Mouse (Mus musculus): ENCODE results near the gene Dnaja1. TPM values are rescaled to one million over a fixed set of nuclear protein-coding genes. Genes with fewer than 3 reads are reported as not detected.

Gene Dnaja1
- polyA plus RNA-seq, 1 experiment = 264 TPM

GRCm38 (mm10) chr4:40722687-40723460 lies 924 bp downstream of the Dnaja1 start:
- no peak for TF ChIP-seq GATA1 (IDR thresholded peaks at IDR 0.05; ENCODE audit: low read length)

- no peak for TF ChIP-seq GATA1 (IDR thresholded peaks at IDR 0.05; ENCODE audit: low read length)
These were observed 3.2 kb downstream of the Dnaja1 start for GRCm38 (mm10) chr4:40725141-40725540.

DNA sequence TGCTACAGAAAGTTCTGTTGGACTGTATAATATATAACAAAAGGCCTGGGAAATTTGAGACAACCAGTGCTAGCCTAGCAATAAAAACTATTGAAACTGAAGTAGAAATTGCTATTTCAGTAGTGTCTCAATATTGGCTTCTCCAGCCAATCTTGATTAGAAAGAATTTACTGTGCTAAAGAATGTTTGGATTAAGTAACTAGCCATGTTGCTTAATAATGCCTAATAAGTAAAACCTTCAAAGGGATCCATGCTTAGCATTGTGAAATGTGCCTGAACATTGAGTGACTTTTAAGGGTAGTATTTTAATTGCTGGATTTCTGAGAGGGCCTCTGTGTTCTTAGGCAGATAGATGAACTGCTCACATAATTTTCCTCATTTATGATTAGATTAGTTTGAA lies 3.6 kb downstream of the Dnaja1 start:
- TF ChIP-seq GATA1 (IDR thresholded peaks at IDR 0.05; ENCODE audit: low read length) = no peak

- no peak for TF ChIP-seq GATA1 (IDR thresholded peaks at IDR 0.05; ENCODE audit: low read length)
These were observed 5.3 kb downstream of the Dnaja1 start for GRCm38 (mm10) chr4:40727247-40727646.

GRCm38 (mm10) chr4:40731262-40731661 lies 9.3 kb downstream of the Dnaja1 start:
- TF ChIP-seq GATA1 (IDR thresholded peaks at IDR 0.05; ENCODE audit: low read length) = no peak

GRCm38 (mm10) chr4:40735351-40735750 lies 13.4 kb downstream of the Dnaja1 start:
- no peak for TF ChIP-seq GATA1 (IDR thresholded peaks at IDR 0.05; ENCODE audit: low read length)

GRCm38 (mm10) chr4:40757157-40757779 lies 35.3 kb downstream of the Dnaja1 start:
- TF ChIP-seq GATA1 (IDR thresholded peaks at IDR 0.05; ENCODE audit: low read length) = no peak

DNA sequence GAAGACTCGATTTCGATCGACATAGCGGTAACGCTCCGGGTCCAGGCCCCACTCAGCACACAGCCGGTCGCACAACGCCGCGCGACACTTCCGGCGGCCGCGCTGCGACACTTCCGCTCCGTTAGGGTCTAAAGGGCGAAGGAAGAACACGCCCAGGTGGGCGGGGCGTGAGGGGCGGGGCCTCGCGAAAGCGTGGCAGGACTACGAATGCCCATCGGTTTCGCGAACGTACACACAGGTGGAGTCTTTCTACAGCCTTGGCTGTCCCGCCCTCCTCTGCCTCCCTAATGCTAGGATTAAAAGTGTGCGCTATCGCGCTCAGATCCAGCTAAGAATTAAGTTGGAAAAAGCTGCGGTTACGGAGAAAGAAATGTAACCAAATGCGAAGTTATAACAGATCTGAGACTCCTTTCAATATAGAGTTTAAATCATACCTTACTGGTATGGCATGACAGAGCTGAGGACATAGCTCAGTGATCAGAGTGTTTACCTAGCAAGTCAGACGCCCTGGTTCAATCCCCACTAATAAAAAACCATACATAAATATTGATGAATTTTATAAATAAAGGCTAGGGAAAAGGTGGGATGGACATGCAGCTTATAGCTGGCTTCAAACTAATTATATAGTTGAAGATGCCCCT lies 36.0 kb downstream of the Dnaja1 start, which contains the start of gene Smu1:
Smu1 (minus strand) TSS at position 144 of the 641 bp plus-strand sequence.
- no peak for TF ChIP-seq GATA1 (IDR thresholded peaks at IDR 0.05; ENCODE audit: low read length)

- no peak for TF ChIP-seq GATA1 (IDR thresholded peaks at IDR 0.05; ENCODE audit: low read length)
These were observed 37.9 kb downstream of the Dnaja1 start for GRCm38 (mm10) chr4:40759876-40760275.

DNA sequence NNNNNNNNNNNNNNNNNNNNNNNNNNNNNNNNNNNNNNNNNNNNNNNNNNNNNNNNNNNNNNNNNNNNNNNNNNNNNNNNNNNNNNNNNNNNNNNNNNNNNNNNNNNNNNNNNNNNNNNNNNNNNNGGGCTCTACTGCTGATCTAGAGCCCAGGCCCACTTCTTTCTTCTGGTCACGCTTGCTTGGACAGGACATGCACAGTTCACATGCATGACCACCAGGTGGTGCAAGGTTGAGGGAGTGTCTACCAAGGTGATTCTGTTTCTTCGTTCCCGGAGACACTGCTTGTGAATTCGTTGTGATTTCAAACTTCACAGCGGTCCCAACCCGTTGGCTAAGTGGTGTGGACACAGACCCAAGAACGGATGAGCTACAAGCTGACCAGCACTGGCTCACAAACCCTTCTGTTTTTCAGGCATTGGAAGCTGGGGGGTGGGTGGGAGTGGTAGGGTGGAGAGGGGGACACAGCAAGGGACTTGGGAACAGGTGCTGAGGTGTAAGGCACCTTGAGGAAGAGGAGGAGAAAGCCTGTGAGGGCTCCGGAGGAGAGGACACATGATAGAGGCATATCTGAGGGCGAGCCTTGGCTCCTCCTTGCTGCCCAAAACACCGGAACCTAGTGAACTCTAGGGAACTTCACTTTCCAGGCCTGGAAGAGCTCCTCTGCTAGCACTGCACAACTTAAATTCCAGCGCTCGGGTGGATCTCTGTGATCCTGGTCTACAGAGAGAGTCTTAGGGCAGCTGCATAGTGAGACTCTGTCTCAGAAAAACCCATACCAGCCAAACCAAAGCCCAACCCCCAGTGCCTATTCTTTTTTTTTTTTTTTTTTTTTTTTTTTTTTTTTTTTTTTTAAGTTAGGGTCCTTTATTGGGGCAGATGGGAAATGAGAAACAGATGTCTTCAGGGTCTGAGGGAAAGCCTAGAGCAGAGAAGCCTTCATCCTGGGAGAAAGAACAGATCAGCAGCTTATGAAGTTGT lies 52.6 kb downstream of the Dnaja1 start:
- no peak for TF ChIP-seq GATA1 (IDR thresholded peaks at IDR 0.05; ENCODE audit: low read length)

DNA sequence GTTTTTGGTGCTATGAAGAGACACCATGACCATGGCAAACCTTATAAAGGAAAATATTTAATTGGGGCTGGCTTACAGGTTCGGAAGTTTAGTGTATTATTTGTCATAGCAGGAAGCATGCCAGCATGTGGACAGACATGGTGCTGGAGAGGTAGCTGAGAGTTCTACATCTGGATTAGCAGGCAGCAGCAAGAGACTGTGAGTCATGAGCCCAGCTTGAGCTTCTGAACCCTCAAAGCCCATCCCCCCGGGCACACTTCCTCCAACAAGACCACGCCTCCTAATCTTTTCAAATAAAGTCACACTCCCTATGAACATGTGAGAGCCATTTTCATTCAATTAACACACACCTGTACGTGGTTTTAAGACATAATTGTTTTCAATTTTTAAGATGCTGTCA lies 54.5 kb downstream of the Dnaja1 start:
- no peak for TF ChIP-seq GATA1 (IDR thresholded peaks at IDR 0.05; ENCODE audit: low read length)

DNA sequence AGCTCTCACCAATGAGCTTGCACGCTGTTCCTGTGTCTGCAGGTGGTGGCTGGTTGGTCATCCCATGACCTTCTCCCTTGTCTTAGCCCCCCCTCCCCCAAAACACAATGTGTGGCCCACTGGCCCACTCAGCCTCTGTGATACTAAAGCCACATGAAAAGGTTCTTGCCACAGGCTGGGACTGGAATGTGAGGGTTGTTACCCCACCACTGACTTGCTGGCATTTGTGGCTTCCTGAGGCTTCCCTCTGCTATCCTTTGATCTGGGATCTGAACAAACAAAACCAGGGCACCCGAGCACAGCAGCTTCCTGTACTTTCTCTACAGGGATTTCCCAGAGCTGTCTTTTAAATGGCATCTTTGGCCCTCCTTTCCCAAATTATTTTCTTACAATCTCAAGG lies 55.2 kb downstream of the Dnaja1 start:
- TF ChIP-seq GATA1 (IDR thresholded peaks at IDR 0.05; ENCODE audit: low read length) = no peak

DNA sequence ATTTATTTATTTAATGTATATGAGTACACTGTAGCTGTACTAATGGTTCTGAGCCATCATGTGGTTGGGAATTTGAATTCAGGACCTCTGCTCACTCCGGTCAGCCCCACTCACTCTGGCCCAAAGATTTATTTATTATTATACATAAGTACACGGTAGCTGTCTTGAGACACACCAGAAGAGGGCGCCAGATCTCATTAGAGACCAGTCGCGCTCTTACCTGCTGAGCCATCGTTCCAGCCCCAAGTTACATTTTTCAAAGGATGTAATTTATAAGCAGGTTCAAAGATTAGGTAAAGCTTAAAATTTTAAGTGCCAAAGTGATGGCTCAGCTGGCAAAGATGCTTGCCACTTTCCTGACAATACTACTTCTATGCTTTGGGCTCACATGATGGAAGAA lies 56.7 kb downstream of the Dnaja1 start:
- TF ChIP-seq GATA1 (IDR thresholded peaks at IDR 0.05; ENCODE audit: low read length) = no peak

DNA sequence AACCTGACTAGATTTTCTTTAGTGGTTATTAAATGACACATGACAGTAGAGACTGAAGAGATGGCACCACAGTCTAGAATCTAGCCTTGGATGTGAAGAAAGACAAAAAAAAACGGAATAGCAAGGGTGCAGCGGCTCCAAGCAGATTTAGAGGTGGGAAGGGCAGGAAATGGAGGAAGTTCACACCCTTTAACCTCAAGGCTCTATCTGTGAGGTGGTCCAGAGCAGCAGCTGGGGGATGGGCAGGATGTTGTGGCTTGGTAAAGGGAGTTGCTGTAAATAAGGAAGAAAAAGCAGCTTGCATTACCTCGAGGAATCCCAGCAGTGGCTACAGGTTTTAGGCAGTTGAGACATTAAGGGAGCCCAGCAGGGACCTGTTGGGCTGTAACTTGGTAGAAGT lies 59.2 kb downstream of the Dnaja1 start:
- TF ChIP-seq GATA1 (IDR thresholded peaks at IDR 0.05; ENCODE audit: low read length) = no peak

DNA sequence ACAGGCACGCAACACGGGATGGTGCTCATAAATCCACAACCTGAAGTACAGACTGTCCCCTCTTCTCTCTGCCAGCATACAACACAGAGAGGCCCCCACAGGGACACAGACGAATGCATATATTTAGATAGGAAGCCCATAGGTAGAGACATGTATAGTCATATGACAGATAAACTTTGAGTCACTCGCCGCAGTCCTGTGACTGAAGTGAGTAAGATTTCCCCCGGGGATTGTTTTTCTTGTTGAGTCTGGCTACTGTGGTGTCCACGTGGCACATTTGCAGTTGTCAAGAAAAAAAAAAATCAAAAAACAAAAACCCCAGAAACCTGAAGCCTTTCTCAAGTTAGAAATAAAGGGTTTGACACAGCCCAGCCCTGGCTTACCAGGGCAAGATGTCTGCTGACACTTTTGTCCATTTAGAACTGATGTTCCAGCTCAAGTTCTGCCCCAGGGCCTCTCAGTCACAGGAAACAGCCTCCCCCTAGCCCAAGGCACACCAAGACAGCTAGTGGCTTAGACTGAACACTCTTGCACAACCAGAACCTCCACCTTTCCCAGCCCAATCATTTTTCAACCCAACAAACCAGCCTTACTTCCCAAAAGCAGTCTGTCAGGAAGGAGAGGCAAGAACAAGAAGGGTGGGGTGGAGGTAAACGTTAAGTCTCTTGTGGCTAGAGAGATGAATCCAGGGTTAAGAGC lies 60.0 kb downstream of the Dnaja1 start:
- no peak for TF ChIP-seq GATA1 (IDR thresholded peaks at IDR 0.05; ENCODE audit: low read length)
